Mouse (Mus musculus) limb, embryonic 15.5 days (tissue): ENCODE measurements around the gene Tmem217. TPM values are rescaled to one million over a fixed set of nuclear protein-coding genes. Genes with fewer than 3 reads are reported as not detected.

ENCODE experiments used
- ATAC-seq: fragments of 200-750 bp; cut with Nextera tagmentation; 2 replicates; pipeline ENCODE4 v1.8.0; 2017; ENCODE audit warnings: low read depth, moderate TSS enrichment; ENCODE audit not compliant: insufficient number of reproducible peaks, low FRiP score, low TSS enrichment
- H3K27ac ChIP-seq: fragments of 300-500 bp; sonication (generic); 2 replicates; pipeline ENCODE4 v1.5.1; 2015; ENCODE audit warnings: moderate library complexity, mild to moderate bottlenecking, inconsistent platforms
- H3K27me3 ChIP-seq: fragments of 300-500 bp; sonication (generic); 2 replicates; pipeline ENCODE4 v1.6.1; 2015; ENCODE audit warnings: inconsistent platforms
- H3K36me3 ChIP-seq: fragments of 300-500 bp; sonication (generic); 2 replicates; pipeline ENCODE4 v1.6.1; 2015; ENCODE audit warnings: inconsistent platforms
- H3K4me1 ChIP-seq: fragments of 300-500 bp; sonication (generic); 2 replicates; pipeline ENCODE4 v1.6.1; 2015; ENCODE audit warnings: inconsistent platforms
- H3K4me2 ChIP-seq: fragments of 300-500 bp; sonication (generic); 2 replicates; pipeline ENCODE4 v1.6.1; 2015; ENCODE audit warnings: mild to moderate bottlenecking, inconsistent platforms
- H3K4me3 ChIP-seq: fragments of 300-500 bp; sonication (generic); 2 replicates; pipeline ENCODE4 v1.5.1; 2015; ENCODE audit warnings: mild to moderate bottlenecking, inconsistent platforms
- H3K9ac ChIP-seq: fragments of 300-500 bp; sonication (generic); 2 replicates; pipeline ENCODE4 v1.6.1; 2015; ENCODE audit warnings: inconsistent platforms
- H3K9me3 ChIP-seq: fragments of 300-500 bp; sonication (generic); 2 replicates; pipeline ENCODE4 v1.6.1; 2016; ENCODE audit warnings: inconsistent platforms
- WGBS: fragments of 180-500 bp; shearing (Covaris S2); methylation state at CpG from one replicate; pipeline ENCODE4 v1.1.7; 2015; 5-methylcytosine and 5-hydroxymethylcytosine counted together
- polyA plus RNA-seq: library from polyadenylated mRNA; unstranded; fragments of >200 nt; fragmentation: Nextera tagmentation; extraction: Ambion mirVana; gene quantifications from 2 replicates; pipeline ENCODE4 v1.2.1, GENCODE M21; 2015

Gene Tmem217
- polyA plus RNA-seq, 1 experiment from 2014 or later: 1.1 TPM

DNA sequence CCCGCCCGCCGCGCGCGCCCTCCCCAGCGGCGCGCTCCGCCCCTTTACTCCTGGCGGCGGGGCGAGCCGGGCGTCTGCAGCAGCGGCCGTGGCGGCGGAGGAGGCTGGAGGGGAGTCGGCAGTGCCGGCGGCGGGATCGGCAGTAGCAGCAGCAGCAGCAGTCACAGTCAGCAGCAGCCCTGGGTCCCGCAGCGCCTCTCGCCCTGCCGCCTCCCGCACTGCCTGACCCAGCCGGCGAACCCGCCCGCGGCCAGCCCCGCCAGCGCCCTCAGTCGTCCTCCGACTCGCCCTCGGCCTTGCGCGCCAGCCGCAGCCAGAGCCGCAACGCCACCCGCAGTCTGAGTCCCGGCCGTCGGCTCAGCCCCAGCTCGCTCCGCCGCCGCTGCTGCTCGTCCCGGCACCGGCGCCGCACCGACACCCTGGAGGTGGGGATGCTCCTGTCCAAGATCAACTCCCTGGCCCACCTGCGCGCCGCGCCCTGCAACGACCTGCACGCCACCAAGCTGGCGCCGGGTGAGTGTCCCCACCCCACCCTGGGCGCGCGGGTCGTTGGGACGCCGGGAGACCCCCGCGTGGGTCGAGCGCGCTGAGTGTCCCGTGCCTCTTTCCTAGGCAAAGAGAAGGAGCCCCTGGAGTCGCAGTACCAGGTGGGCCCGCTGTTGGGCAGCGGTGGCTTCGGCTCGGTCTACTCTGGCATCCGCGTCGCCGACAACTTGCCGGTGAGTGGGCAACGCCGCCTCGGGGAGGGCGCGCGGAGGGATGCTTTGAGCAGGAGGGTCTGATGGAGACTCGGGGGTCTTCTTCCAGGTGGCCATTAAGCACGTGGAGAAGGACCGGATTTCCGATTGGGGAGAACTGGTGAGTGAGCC, 61.2 kb downstream of the Tmem217 start, which contains the start of gene Pim1:
TSS of gene Pim1 (plus strand) at position 41 of the 869 bp plus-strand sequence.
- Histone ChIP-seq H3K36me3 (peaks cover 13% of the 10 kb centered on the region), H3K9me3 (no peaks in the 10 kb centered on the region), H3K27me3 (no peaks in the 10 kb centered on the region), H3K4me1 (peaks cover 23% of the 10 kb centered on the region), H3K9ac (peak within 1 kb of the TSS; percentile 87), H3K4me3 (peak within 1 kb of the TSS; percentile 97), H3K4me2 (peak within 1 kb of the TSS; percentile 87), H3K27ac (peak within 1 kb of the TSS; percentile 93)
- no peak for ATAC-seq
- WGBS: under 1% methylated on average over 72 of the region's 99 CpGs

DNA sequence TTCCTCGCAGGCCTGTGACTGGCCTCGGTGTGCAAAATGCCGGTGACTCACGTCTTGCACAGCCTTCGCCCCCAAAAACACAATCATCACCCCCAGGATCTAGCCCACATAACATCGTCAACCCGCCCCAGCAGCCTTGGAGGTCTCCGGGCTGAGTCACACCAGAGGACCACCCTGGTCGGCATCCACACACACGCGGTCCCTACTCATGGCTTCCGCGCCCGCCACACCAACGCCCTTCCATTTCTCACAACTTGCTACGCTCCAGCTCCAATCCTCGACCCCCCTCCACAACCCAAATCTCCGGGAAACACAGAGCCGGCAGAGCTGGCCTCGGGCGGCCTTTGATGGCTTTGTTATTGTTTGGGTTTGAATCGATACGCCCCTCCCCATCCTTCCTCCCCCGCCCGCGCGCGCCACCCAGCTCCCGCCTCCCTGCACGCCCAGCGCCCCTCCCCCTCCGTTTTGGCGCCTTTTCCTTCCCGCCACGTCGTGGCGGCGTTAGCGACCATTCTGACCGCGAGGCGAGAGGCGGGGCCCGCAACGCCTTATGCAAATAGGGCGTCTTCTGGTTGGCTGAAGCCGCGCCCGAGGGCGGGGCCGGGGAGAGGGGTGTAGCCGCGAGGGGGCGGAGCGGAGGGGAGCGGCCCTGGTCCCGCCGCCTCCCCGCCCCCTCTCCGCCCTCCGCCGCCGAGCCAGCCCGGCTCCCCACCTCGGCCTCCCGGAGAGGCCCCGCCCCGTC, 62.0 kb downstream of the Tmem217 start:
- under 1% methylated on average over 53 of the region's 68 CpGs for WGBS
- H3K4me1 ChIP-seq: peaks cover 23% of the 10 kb centered on the region
- H3K27ac ChIP-seq: peak overlapping the region; percentile 93
- no peaks in the 10 kb centered on the region for H3K9me3 ChIP-seq
- peak; percentile 92 for ATAC-seq
- H3K9ac ChIP-seq: peak overlapping the region; percentile 59
- peak overlapping the region; percentile 97 for H3K4me3 ChIP-seq
- H3K36me3 ChIP-seq: peaks cover 13% of the 10 kb centered on the region
- peak overlapping the region; percentile 87 for H3K4me2 ChIP-seq
- H3K27me3 ChIP-seq: no peaks in the 10 kb centered on the region

DNA sequence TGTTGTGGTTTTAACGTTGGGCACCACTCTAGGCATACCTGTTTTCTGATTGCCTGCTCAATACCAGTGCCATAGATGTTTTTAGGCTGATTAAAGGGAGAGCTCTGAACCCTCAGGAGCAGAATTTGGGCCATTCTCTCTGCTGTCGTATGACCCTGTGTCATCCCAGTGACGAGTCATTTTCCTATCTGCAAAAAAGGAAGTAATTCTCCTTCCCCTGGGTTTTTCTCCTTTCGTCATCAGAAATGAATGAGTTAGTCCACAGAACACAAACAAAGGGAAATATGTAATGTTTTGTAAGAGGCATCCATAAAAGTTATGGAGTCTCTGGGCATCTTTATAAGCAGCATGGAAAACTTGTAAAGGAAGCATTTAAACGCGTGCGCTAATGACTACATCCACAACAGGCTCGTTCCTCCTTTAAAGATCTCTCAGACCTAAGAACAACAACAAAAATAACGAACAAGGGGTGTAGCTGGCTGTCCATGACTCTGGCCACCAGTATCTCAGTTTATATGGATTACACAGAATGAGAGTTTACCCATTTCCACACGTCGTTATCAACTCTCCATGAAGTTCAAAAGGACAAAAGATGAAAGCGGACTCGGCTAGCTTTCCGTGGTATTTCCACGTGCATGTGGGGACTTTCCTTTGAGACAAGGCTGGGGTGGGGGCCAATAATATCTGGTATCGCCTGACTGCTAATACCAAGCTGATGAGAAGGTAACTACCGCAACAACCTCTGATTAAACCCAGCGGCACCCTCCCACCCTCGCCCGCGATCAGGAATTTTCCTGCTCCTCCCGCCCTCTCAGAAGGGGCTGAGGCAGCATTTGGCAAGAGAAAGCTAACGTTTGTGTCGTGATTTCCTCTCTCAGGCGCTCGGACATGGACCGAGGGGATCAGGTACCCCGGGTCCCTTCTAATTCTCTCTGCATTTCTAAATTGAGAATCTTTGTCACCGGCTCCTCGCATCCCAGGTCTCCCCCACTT, 62.9 kb downstream of the Tmem217 start:
- no peak for ATAC-seq
- Histone ChIP-seq H3K36me3 (peaks cover 8% of the 10 kb centered on the region), H3K4me3 (peak overlapping the region; percentile 97), H3K27ac (peak overlapping the region; percentile 93), H3K4me2 (peak overlapping the region; percentile 79), H3K27me3 (no peaks in the 10 kb centered on the region), H3K9ac (peak overlapping the region; percentile 59), H3K9me3 (no peaks in the 10 kb centered on the region), H3K4me1 (peaks cover 18% of the 10 kb centered on the region)
- WGBS: 4% methylated on average over 30 of the region's 30 CpGs

DNA sequence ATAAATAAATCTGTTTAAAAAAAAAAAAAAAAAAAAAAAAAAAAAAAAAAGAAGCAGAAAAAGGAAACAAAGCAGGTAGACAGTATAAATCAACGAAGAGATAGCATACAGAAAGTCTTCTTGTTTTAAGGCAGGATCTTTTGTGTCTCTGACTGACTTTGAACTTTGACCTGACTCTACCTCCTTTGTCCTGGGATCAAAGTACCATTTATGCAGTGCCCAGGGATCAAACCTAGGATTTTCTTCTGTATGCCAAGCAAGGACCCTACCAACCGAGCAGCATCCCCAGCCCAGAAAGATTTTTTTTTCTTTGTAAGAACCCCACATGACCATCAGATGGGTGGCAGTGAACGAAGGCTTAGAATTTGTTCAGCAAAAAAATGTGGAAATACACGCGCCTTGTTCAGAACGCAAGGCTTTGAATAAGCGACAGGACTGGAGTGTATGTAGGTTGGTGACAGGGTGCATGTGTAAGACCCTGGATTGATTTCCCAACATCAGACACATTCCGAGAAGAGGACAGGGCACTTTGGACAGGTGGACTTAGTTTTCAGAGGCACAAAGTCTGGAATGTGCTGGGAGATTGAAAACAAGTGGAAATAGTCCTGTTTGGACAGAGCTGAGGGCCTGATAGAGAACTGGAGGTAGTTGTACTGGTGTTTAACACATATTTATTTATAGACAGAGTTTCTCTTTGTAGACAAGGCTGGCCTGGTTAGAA, 63.8 kb downstream of the Tmem217 start:
- Histone ChIP-seq H3K36me3 (no peaks in the 10 kb centered on the region), H3K27ac (peak overlapping the region; percentile 6; the same call in 1 of the 2 replicates), H3K27me3 (no peaks in the 10 kb centered on the region), H3K4me1 (peaks cover 13% of the 10 kb centered on the region), H3K4me2 (no peak overlapping the region), H3K4me3 (no peak overlapping the region), H3K9me3 (no peaks in the 10 kb centered on the region), H3K9ac (no peak overlapping the region)
- 81% methylated on average over 8 of the region's 8 CpGs for WGBS
- ATAC-seq: no peak

DNA sequence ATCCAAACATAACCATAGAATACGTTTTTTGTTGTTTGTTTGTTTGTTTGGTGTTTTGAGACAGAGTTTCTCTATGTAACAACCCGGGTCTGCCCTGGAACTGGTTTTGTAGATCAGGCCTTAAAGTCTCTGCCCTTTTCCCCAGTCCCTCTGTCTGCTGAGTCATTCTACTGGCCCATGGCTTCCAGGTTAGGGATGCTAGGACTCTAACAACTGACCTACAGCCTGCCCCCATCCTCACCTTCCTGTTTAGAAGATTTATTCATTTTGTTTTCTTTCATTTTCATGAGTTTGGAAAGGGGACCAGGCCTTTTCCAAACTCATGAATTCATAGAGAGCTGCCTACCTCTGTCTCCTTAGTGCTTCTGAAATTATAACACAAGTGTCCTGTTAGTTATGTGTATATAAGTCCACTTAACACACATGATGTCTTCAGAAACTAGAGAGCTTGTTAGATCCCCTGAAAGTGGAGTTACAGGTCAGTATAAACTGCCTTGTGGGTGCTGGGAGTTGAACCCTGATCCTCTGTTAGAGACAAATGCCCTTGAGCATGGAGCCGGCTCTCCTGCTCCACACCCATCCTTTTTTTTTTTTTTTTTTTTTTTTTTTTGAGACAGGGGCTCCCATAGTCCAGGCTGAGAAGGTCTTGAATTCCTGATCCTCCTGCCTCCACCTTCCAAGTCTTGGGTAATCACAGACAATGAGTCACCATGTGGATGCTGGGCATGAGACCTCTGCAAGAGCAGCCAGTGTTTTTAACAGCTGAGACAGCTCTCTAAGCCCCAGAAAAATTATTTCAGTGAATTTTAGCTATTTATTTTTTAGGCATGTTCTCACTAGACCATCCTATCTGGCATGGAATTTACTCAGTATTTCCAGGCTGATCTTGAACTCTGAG, 66.6 kb downstream of the Tmem217 start:
- whole genome bisulfite sequencing: 62% methylated on average over 3 of the region's 3 CpGs

DNA sequence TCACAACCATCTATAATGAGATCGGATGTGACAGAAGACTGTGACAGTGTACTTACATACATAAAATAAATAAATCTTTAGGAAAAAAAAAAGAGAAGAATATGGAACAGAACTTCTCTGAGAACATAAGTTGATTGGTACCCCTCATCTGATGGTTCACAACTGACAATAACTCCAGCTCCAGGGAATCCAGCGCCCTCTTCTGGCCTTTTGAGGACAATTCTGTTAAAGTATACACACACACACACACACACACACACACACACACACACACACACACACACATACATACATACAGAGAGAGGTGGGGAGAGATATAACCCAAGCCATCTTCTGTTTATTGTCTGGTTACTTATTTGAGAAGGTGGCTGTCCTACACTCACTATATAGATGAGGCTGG, 67.8 kb downstream of the Tmem217 start:
- H3K4me1 ChIP-seq: no peaks in the 10 kb centered on the region
- no peak overlapping the region for H3K4me3 ChIP-seq
- H3K36me3 ChIP-seq: no peaks in the 10 kb centered on the region
- H3K9ac ChIP-seq: no peak overlapping the region
- no peaks in the 10 kb centered on the region for H3K27me3 ChIP-seq
- WGBS: 89% methylated on average over 2 of the region's 2 CpGs
- no peak overlapping the region for H3K4me2 ChIP-seq
- 0 out of 2 replicates have a peak, but pooled peaks cover 4% of the 10 kb centered on the region for H3K9me3 ChIP-seq
- no peak overlapping the region for H3K27ac ChIP-seq
- ATAC-seq: no peak

More for the DNA sequence above, 66.6 kb downstream of the Tmem217 start:
- no peak for ATAC-seq
- no peak overlapping the region for H3K4me3 ChIP-seq
- H3K4me1 ChIP-seq: 0 out of 2 replicates have a peak, but pooled peaks cover 2% of the 10 kb centered on the region
- H3K9ac ChIP-seq: no peak overlapping the region
- no peaks in the 10 kb centered on the region for H3K27me3 ChIP-seq
- H3K36me3 ChIP-seq: no peaks in the 10 kb centered on the region
- H3K9me3 ChIP-seq: 0 out of 2 replicates have a peak, but pooled peaks cover 4% of the 10 kb centered on the region
- H3K27ac ChIP-seq: no peak overlapping the region
- no peak overlapping the region for H3K4me2 ChIP-seq

DNA sequence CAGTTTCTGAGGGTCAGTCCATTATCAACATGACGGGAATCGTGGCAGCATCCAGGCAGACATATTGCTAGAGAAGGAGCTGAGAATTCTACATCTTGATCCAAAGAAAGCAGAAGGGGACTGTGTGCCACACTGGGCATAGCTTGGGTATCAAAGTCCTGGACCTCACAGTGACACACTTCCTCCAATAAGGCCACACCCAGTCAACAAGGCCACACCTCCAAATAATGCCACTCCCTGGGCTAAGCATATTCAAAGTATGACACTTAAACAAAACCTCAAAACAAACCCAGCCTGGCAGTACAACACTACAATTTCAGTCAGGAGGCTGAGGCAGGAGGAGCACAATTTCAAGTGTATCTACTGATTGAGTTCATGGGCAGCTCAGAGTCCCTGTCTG, 68.9 kb downstream of the Tmem217 start:
- Histone ChIP-seq H3K4me1 (no peaks in the 10 kb centered on the region), H3K36me3 (no peaks in the 10 kb centered on the region), H3K9me3 (0 out of 2 replicates have a peak, but pooled peaks cover 4% of the 10 kb centered on the region), H3K27me3 (no peaks in the 10 kb centered on the region), H3K9ac (no peak overlapping the region), H3K27ac (no peak overlapping the region), H3K4me2 (no peak overlapping the region), H3K4me3 (no peak overlapping the region)
- ATAC-seq: no peak
- 95% methylated on average over 2 of the region's 2 CpGs for WGBS

DNA sequence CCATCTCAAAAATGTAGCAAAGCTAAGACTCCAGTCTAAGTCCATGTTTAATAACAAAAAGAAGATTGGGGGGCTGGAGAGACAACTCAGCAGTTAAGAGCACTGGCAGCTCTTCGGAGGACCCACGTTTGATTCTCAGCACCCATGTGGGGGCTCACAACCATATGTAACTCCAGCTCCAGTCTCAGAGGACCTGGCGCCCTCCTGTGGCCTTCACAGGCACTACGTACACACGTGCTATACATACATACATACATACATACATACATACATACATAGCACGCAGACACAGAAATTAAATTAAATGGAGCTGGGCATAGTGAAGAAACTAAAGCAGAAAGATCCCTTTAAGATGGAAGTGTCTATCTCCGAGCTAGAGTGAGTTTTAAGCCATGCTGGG, 69.6 kb downstream of the Tmem217 start:
- 0 out of 2 replicates have a peak, but pooled peaks cover 4% of the 10 kb centered on the region for H3K9me3 ChIP-seq
- WGBS: 95% methylated on average over 7 of the region's 7 CpGs
- no peaks in the 10 kb centered on the region for H3K36me3 ChIP-seq
- ATAC-seq: no peak
- H3K4me2 ChIP-seq: no peak overlapping the region
- no peak overlapping the region for H3K9ac ChIP-seq
- H3K27me3 ChIP-seq: no peaks in the 10 kb centered on the region
- no peaks in the 10 kb centered on the region for H3K4me1 ChIP-seq
- no peak overlapping the region for H3K27ac ChIP-seq
- no peak overlapping the region for H3K4me3 ChIP-seq

DNA sequence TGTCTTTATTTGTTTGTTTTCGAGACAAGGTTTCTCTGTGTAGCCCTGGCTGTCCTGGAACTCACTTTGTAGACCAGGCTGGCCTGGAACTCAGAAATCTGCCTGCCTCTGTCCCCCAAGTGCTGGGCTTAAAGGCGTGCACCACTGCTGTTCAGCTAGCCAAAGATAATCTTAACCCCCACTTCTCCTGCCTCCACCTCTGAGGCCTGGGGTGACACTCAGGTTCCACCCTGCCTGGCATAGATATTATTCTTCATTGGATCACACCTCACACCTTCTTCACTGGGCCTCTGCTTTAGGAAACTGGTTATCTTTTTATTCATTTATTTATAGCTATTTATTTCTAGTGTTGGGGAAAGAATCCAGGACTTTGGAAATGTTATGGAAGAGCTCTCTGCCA, 71.9 kb downstream of the Tmem217 start:
- Histone ChIP-seq H3K4me3 (no peak overlapping the region), H3K9ac (no peak overlapping the region), H3K27me3 (no peaks in the 10 kb centered on the region), H3K9me3 (0 out of 2 replicates have a peak, but pooled peaks cover 4% of the 10 kb centered on the region), H3K4me2 (no peak overlapping the region), H3K4me1 (no peaks in the 10 kb centered on the region), H3K27ac (no peak overlapping the region), H3K36me3 (no peaks in the 10 kb centered on the region)
- 81% methylated on average over 2 of the region's 2 CpGs for WGBS
- no peak for ATAC-seq

DNA sequence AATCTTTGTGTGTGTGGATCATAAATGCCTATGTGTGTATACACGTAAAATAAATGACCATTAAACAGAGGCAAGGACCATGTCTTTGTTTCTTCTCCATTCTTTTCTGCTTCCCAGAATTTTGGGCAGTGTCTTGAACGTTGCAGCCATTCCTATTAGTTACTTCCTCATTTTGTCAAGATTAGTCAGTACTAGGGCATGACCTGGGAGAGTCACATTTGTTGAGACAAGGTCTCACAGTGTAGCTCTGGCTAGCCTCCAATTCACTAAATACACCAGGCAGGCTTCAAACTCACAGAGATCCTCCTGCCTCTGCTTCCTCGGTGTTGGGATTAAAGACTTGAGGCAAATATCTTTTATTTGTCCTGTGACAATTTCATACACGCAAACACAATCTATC, 73.9 kb downstream of the Tmem217 start:
- ATAC-seq: no peak

More for the DNA sequence above, 73.9 kb downstream of the Tmem217 start:
- Histone ChIP-seq H3K9ac (no peak overlapping the region), H3K9me3 (0 out of 2 replicates have a peak, but pooled peaks cover 4% of the 10 kb centered on the region), H3K4me1 (no peaks in the 10 kb centered on the region), H3K4me2 (no peak overlapping the region), H3K27ac (no peak overlapping the region), H3K4me3 (no peak overlapping the region), H3K27me3 (no peaks in the 10 kb centered on the region), H3K36me3 (no peaks in the 10 kb centered on the region)
- 83% methylated on average over 4 of the region's 4 CpGs for WGBS
